Mouse (Mus musculus) forebrain, embryonic 16.5 days (tissue): ENCODE results near the gene Odf4. TPM values are rescaled to one million over a fixed set of nuclear protein-coding genes. Genes with fewer than 3 reads are reported as not detected.
"Not testable (repeated sequence)": the region's sequence is repeated elsewhere in the genome, so short reads cannot be mapped to it uniquely, and the experiment has no call there.

Experiments used
- ATAC-seq: fragments of 200-750 bp; cut with Nextera tagmentation; 2 replicates; pipeline ENCODE4 v1.8.0; 2017; ENCODE audit warnings: mild to moderate bottlenecking, moderate library complexity
- H3K27ac ChIP-seq: fragments of 300-500 bp; sonication (generic); 2 replicates; pipeline ENCODE4 v1.5.1; 2014; ENCODE audit warnings: low read length, control low read depth
- H3K27me3 ChIP-seq: fragments of 300-500 bp; sonication (generic); replicated peaks from 2 replicates; pipeline ENCODE4 v1.6.1; 2014; ENCODE audit warnings: low read length; ENCODE audit not compliant: control insufficient read depth, insufficient read depth
- H3K36me3 ChIP-seq: fragments of 300-500 bp; sonication (generic); 2 replicates; pipeline ENCODE4 v1.6.1; 2014; ENCODE audit not compliant: control insufficient read depth, insufficient read depth
- H3K4me1 ChIP-seq: fragments of 300-500 bp; sonication (generic); replicated peaks from 2 replicates; pipeline ENCODE4 v1.6.1; 2014; ENCODE audit warnings: low read length; ENCODE audit not compliant: control insufficient read depth, insufficient read depth
- H3K4me2 ChIP-seq: fragments of 300-500 bp; sonication (generic); 2 replicates; pipeline ENCODE4 v1.6.1; 2014; ENCODE audit warnings: mild to moderate bottlenecking, low read length, control low read depth
- H3K4me3 ChIP-seq: fragments of 300-500 bp; sonication (generic); replicated peaks from 2 replicates; pipeline ENCODE4 v1.5.1; 2014; ENCODE audit warnings: mild to moderate bottlenecking, low read length, control low read depth
- H3K9ac ChIP-seq: fragments of 300-500 bp; sonication (generic); replicated peaks from 2 replicates; pipeline ENCODE4 v1.6.1; 2014; ENCODE audit warnings: low read depth, low read length, control low read depth
- H3K9me3 ChIP-seq: fragments of 300-500 bp; sonication (generic); 2 replicates; pipeline ENCODE4 v1.6.1; 2016; ENCODE audit warnings: low read length; ENCODE audit not compliant: control insufficient read depth
- WGBS: fragments of 180-500 bp; shearing (Covaris S2); extraction: QIAGEN DNeasy Blood & Tissue Kit; methylation state at CpG from one replicate; pipeline ENCODE4 v1.1.7; 2014; 5-methylcytosine and 5-hydroxymethylcytosine counted together
- polyA plus RNA-seq: library from polyadenylated mRNA; unstranded; fragments of >200 nt; fragmentation: Nextera tagmentation; extraction: Ambion mirVana; gene quantifications from 2 replicates; pipeline ENCODE4 v1.2.1, GENCODE M21; 2015

The Odf4 gene
- polyA plus RNA-seq, 1 experiment from 2014 or later, result 0.35 TPM

- no peak overlapping the region for H3K27ac ChIP-seq
- 24% methylated on average over 3 of the region's 3 CpGs for WGBS
- H3K9me3 ChIP-seq, result no peaks in the 10 kb centered on the region
- no peak overlapping the region for H3K9ac ChIP-seq
- no peak overlapping the region for H3K4me2 ChIP-seq
- H3K4me1 ChIP-seq, result peaks cover 9% of the 10 kb centered on the region
- H3K4me3 ChIP-seq, result no peak overlapping the region
- ATAC-seq, result no peak
- H3K27me3 ChIP-seq, result no peaks in the 10 kb centered on the region
- H3K36me3 ChIP-seq, result no peaks in the 10 kb centered on the region
Measured at GRCm38 (mm10) chr11:68965845-68966244, 39.0 kb upstream of the Odf4 start.

DNA sequence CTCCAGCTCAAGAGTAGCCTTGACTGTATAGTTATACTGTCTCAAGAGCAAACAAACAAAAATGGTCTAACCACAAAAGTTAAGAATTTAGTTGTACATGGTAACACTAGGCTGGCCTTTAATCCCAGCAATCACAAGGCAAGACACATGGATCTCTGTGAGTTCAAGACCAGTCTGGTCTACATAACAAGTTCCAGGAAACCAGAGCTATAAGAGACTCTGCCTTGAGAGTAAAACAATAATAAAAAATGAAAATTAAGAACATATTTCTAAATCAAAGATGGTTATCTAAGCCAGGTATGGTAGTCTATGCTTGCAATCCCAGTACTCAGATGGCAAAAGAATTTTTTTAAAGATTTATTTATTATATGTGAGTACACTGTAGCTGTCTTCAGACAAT, 38.2 kb upstream of the Odf4 start:
- ATAC-seq, result no peak
- no peaks in the 10 kb centered on the region for H3K36me3 ChIP-seq
- no peak overlapping the region for H3K4me3 ChIP-seq
- no peak overlapping the region for H3K4me2 ChIP-seq
- no peak overlapping the region for H3K27ac ChIP-seq
- H3K9me3 ChIP-seq, result no peaks in the 10 kb centered on the region
- no peaks in the 10 kb centered on the region for H3K27me3 ChIP-seq
- no peak overlapping the region for H3K9ac ChIP-seq
- H3K4me1 ChIP-seq, result peaks cover 9% of the 10 kb centered on the region

GRCm38 (mm10) chr11:68963405-68963804, 36.5 kb upstream of the Odf4 start:
- Histone ChIP-seq H3K27ac (no peak overlapping the region), H3K4me2 (no peak overlapping the region), H3K36me3 (no peaks in the 10 kb centered on the region), H3K4me1 (peaks cover 8% of the 10 kb centered on the region), H3K4me3 (no peak overlapping the region), H3K27me3 (no peaks in the 10 kb centered on the region), H3K9ac (no peak overlapping the region), H3K9me3 (no peaks in the 10 kb centered on the region)
- WGBS, result 88% methylated on average over 2 of the region's 2 CpGs
- no peak for ATAC-seq

DNA sequence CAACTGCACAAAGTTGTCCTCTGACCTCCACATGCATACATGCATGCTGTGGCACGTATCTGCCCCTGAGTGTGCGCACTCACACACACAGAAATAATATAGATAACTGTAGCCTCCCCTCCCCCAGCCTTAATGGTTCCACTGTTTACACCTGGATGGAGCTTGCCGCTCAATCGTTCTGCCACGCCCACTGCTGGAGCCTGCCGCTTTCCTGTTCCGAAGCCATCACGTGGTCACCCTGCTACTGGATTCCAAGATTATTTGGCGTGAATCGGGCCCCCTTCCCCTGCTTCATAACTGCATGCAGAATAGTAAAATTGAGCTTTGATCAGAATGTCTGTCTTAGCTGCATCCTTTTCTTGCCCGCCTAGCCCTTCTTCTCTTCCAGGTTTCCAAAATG, 35.3 kb upstream of the Odf4 start:
- 23% methylated on average over 11 of the region's 11 CpGs for WGBS
- H3K27me3 ChIP-seq, H3K9me3 ChIP-seq, H3K4me3 ChIP-seq, H3K9ac ChIP-seq, H3K4me1 ChIP-seq, H3K4me2 ChIP-seq, H3K27ac ChIP-seq, H3K36me3 ChIP-seq, ATAC-seq: not testable (repeated sequence)

GRCm38 (mm10) chr11:68961596-68961995, 34.7 kb upstream of the Odf4 start:
- H3K27me3 ChIP-seq, result no peaks in the 10 kb centered on the region
- ATAC-seq, result no peak
- H3K4me1 ChIP-seq, result no peaks in the 10 kb centered on the region
- no peak overlapping the region for H3K4me3 ChIP-seq
- H3K4me2 ChIP-seq, result no peak overlapping the region
- no peak overlapping the region for H3K9ac ChIP-seq
- H3K36me3 ChIP-seq, result no peaks in the 10 kb centered on the region
- no peak overlapping the region for H3K27ac ChIP-seq
- WGBS, result 79% methylated on average over 3 of the region's 3 CpGs
- H3K9me3 ChIP-seq, result no peaks in the 10 kb centered on the region

- Histone ChIP-seq H3K27ac (no peak overlapping the region), H3K9ac (no peak overlapping the region), H3K27me3 (peaks cover 8% of the 10 kb centered on the region), H3K36me3 (no peaks in the 10 kb centered on the region), H3K4me3 (no peak overlapping the region), H3K4me2 (no peak overlapping the region), H3K4me1 (peaks cover 11% of the 10 kb centered on the region; the same call in 1 of the 2 replicates), H3K9me3 (no peaks in the 10 kb centered on the region)
- ATAC-seq, result no peak
- WGBS, result 100% methylated on average over 1 of the region's 1 CpGs
Measured at GRCm38 (mm10) chr11:68957971-68958370, 31.1 kb upstream of the Odf4 start.

DNA sequence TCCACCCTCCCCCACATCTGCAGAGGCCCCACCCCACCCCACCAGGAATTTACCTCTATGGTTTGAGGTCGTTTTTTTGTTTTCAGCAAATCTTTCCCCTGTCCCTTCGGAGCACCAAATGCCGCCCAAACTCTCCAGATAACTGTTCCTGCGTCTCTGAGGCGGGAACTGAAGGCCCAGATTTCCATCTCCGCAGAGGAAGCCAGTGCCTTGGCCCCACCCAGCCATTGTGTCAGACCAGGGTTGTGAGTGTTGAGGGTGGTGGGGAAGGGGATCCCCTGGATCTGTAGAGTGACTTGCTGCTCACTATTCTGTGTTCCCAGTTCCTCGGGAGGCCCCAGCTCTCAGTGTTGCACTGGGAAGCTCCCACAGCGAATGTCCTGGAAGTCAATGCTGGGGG, 30.4 kb upstream of the Odf4 start, which contains the start of gene Arhgef15:
TSS of gene Arhgef15 (minus strand) at position 173 of the 400 bp plus-strand sequence.
- H3K9ac ChIP-seq, result 0 out of 2 replicates have a peak within 1 kb of the TSS, but pooled peaks have one; percentile 17
- peaks cover 11% of the 10 kb centered on the region; the same call in 1 of the 2 replicates for H3K4me1 ChIP-seq
- no peak within 1 kb of the TSS for H3K4me2 ChIP-seq
- no peaks in the 10 kb centered on the region for H3K36me3 ChIP-seq
- 41% methylated on average over 8 of the region's 8 CpGs for WGBS
- peaks cover 9% of the 10 kb centered on the region for H3K27me3 ChIP-seq
- no peak for ATAC-seq
- H3K4me3 ChIP-seq, result no peak within 1 kb of the TSS; the same call in 1 of the 2 replicates
- no peak within 1 kb of the TSS; the same call in 1 of the 2 replicates for H3K27ac ChIP-seq
- H3K9me3 ChIP-seq, result no peaks in the 10 kb centered on the region

DNA sequence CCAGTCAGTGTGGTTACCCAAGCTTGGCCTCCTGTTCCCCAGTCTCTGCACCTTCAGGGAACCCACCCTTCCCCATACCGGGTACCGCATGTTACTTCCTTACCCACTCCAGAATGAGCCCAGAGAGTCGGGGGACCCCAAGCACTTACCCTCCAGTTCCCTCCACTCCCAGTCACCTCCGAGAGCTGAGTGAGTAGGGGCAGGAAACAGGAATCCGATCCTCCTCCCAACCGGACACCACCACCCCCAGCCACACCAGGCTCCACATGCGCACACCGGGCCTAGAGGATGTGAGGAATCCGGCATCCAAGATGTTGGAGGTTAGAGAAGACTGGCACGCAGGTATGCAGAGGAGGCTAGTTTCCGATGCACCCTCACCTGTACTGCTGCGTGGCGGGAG, 29.8 kb upstream of the Odf4 start:
- H3K4me3 ChIP-seq, result no peak overlapping the region; the same call in 1 of the 2 replicates
- peaks cover 9% of the 10 kb centered on the region for H3K27me3 ChIP-seq
- H3K9me3 ChIP-seq, result no peaks in the 10 kb centered on the region
- H3K9ac ChIP-seq, result 0 out of 2 replicates have a peak overlapping the region, but pooled peaks have one; percentile 17
- ATAC-seq, result no peak
- H3K36me3 ChIP-seq, result no peaks in the 10 kb centered on the region
- no peak overlapping the region for H3K27ac ChIP-seq
- H3K4me2 ChIP-seq, result no peak overlapping the region
- peaks cover 11% of the 10 kb centered on the region; the same call in 1 of the 2 replicates for H3K4me1 ChIP-seq
- WGBS, result 36% methylated on average over 13 of the region's 13 CpGs

- no peak overlapping the region for H3K27ac ChIP-seq
- no peak overlapping the region; the same call in 1 of the 2 replicates for H3K4me3 ChIP-seq
- no peak for ATAC-seq
- H3K9me3 ChIP-seq, result no peaks in the 10 kb centered on the region
- H3K4me2 ChIP-seq, result no peak overlapping the region
- H3K27me3 ChIP-seq, result peaks cover 9% of the 10 kb centered on the region
- H3K36me3 ChIP-seq, result no peaks in the 10 kb centered on the region
- 57% methylated on average over 3 of the region's 3 CpGs for WGBS
- H3K9ac ChIP-seq, result no peak overlapping the region
- H3K4me1 ChIP-seq, result peaks cover 11% of the 10 kb centered on the region; the same call in 1 of the 2 replicates
Measured at GRCm38 (mm10) chr11:68956107-68956506, 29.2 kb upstream of the Odf4 start.

DNA sequence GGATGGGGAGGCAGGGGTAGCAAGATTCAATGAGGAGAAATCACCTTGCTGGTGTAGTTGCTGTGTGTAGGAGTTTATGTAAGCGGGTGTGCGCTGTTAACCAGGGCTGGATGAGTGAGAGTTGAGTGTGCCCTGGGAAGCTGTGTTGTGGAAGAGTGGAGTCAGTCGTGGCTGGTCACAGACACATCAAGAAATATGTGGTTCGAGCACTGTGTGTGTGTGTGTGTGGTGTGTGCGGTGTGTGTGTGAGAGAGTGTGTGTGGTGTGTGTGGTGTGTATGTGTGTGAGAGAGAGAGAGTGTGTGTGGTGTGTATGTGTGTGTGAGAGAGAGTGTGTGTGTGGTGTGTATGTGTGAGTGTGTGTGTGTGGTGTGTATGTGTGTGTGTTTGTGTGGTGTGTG, 28.6 kb upstream of the Odf4 start:
- no peak for ATAC-seq
- H3K4me3 ChIP-seq, result peak overlapping the region; percentile 45

More for the DNA sequence above, 28.6 kb upstream of the Odf4 start:
- peaks cover 9% of the 10 kb centered on the region for H3K27me3 ChIP-seq
- H3K4me2 ChIP-seq, result peak overlapping the region; percentile 63
- H3K4me1 ChIP-seq, result peaks cover 11% of the 10 kb centered on the region; the same call in 1 of the 2 replicates
- no peaks in the 10 kb centered on the region for H3K36me3 ChIP-seq
- 67% methylated on average over 5 of the region's 5 CpGs for WGBS
- H3K9ac ChIP-seq, result peak overlapping the region; percentile 19; the same call in 1 of the 2 replicates
- no peaks in the 10 kb centered on the region for H3K9me3 ChIP-seq
- H3K27ac ChIP-seq, result no peak overlapping the region
